Mouse (Mus musculus): ENCODE results near the gene Rbms3. TPM values are rescaled to one million over a fixed set of nuclear protein-coding genes. Genes with fewer than 3 reads are reported as not detected.
A peak's percentile ranks its signal among the peaks of the same experiment; 100 is the strongest.

Rbms3 gene
- polyA plus RNA-seq, 1 experiment from 2014 or later, result 127 TPM

DNA sequence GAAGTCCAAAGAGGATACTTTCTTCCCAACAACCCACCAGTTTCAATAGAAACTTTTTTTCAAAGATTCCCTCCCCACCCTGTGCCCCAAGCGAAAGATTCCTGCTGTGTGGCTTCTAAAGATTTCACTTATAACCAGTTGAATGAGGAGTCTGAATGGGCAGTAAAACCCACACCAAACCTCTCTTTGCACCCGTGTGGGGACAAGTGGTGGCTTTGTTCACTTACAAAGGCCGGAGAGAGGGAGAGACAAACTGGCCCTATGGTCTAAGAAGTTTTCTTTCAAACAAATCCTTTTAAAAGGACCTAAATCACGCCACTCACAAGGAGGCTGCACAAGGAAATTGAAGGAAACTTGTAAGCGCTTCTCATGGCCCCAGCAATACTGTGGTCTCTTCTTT is 268.3 kb downstream of the Rbms3 start:
- WGBS, result 10% methylated on average over 5 of the region's 5 CpGs
- Histone ChIP-seq H3K27me3 (peaks cover 8% of the 10 kb centered on the region), H3K9me3 (no peaks in the 10 kb centered on the region), H3K9ac (no peak overlapping the region), H3K36me3 (no peaks in the 10 kb centered on the region), H3K27ac (replicated peaks) (no peak overlapping the region), H3K4me3 (no peak overlapping the region), H3K4me2 (no peak overlapping the region), H3K4me1 (replicated peaks) (peaks cover 39% of the 10 kb centered on the region)
- 0 out of 2 replicates have a peak, but pooled peaks have one; percentile 18 for ATAC-seq (ENCODE audit: low read depth)

DNA sequence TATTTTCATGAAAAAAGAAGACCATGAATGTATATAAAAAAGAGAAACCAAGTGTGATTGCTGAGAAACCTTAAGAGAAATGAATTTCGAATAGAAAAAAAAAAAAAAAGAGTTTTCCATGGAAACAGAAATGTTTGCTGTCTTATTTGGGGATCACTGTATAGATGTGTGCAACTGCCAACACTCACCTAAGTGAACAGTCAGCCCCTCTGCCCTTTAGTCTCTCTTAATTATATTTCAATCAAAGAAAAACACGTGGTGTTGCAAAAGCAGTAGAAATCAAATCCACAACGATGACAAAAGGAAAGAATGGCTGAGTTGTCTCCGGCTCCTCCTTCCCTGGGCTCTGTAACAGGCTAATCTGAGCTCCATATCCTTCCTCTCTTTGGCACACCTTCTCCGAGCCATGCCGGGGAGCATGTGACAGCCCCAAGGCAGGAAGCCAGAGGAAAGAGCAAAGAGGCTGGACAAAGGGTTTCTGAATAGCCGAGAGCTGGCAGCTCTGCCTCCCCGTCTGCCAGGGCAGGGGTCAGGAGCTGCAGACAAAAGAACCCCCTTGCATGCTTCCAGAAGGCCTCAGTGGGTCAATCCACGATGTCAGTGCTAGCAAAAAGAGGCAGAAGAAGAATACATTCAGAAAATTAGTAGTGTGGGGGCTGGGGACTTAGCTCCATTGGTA is 272.8 kb downstream of the Rbms3 start:
- Histone ChIP-seq H3K4me1 (replicated peaks) (peaks cover 19% of the 10 kb centered on the region), H3K9ac (0 out of 2 replicates have a peak overlapping the region, but pooled peaks have one; percentile 14), H3K27ac (replicated peaks) (no peak overlapping the region), H3K9me3 (no peaks in the 10 kb centered on the region), H3K4me3 (no peak overlapping the region), H3K27me3 (peaks cover 5% of the 10 kb centered on the region; the same call in 1 of the 2 replicates), H3K4me2 (no peak overlapping the region), H3K36me3 (no peaks in the 10 kb centered on the region)
- peak; percentile 89 for ATAC-seq (ENCODE audit: low read depth)
- 9% methylated on average over 9 of the region's 9 CpGs for WGBS

DNA sequence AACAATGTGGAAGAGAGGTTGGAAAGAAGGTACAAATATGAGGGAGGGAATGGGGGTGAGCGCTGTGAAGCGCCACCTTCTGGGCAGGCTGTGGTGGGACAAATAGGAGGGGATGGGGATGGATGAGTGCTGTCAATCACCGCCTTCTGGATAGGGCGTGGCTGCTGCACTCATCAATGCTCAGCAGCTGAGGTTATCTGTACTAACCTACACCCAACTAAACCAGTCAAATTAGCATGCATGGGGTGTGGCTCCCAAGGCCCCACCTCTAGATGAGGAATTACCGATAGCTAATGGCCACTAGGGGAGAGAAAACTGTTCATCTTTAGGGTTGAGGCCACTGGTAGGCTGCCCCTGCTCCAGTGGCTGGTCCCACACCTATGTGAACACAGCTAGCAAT is 274.2 kb downstream of the Rbms3 start:
- no peaks in the 10 kb centered on the region for H3K9me3 ChIP-seq
- no peak overlapping the region for H3K4me2 ChIP-seq
- ATAC-seq (ENCODE audit: low read depth), result no peak
- H3K9ac ChIP-seq, result no peak overlapping the region
- peaks cover 4% of the 10 kb centered on the region; the same call in 1 of the 2 replicates for H3K27me3 ChIP-seq
- no peak overlapping the region for H3K27ac ChIP-seq (replicated peaks)
- H3K4me1 ChIP-seq (replicated peaks), result peaks cover 12% of the 10 kb centered on the region
- 79% methylated on average over 5 of the region's 5 CpGs for WGBS
- H3K4me3 ChIP-seq, result no peak overlapping the region
- H3K36me3 ChIP-seq, result no peaks in the 10 kb centered on the region

DNA sequence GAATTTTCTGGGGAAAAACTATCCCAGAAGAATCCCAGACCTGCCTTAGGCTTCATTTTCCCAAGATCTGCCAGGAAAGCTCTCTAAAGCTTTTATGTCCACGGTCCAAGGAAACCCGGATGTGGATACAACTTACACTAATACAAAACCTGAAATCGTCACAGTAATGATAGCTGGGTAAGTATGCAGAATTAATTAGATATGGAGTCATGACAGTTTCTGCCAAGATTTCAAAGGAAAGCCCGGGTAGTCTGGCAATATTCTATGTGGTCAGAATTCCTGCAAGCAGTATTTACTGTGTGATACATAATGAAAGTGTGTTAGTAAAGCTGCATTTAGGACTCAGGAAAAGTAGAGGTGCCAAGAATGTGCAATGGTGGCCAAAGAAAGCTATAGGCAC is 287.4 kb downstream of the Rbms3 start:
- H3K9me3 ChIP-seq, result no peaks in the 10 kb centered on the region
- H3K27ac ChIP-seq (replicated peaks), result no peak overlapping the region
- no peak overlapping the region for H3K9ac ChIP-seq
- no peaks in the 10 kb centered on the region for H3K4me1 ChIP-seq (replicated peaks)
- ATAC-seq (ENCODE audit: low read depth), result no peak
- H3K4me3 ChIP-seq, result no peak overlapping the region
- WGBS, result 84% methylated on average over 4 of the region's 4 CpGs
- no peak overlapping the region for H3K4me2 ChIP-seq
- H3K27me3 ChIP-seq, result no peaks in the 10 kb centered on the region
- H3K36me3 ChIP-seq, result no peaks in the 10 kb centered on the region

DNA sequence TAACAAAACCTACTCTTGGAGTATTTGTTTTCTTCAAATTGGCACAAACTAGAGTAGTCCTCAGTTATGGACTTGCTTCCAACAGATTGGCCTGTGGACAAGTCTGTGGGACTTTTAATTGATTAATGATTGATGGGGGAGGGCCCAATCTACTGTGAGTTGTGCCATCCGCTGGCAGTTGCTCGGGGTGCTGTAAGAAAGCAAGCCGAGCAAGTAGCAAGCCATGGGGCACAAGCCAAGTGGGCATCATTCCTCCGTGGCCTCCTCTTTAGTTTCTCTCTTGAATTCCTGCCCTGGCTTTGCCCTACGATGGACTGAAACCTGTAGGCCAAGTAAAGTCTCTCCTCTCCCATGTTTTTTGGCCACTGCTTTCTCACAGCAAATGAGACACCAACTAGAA is 299.0 kb downstream of the Rbms3 start:
- Histone ChIP-seq H3K9ac (no peak overlapping the region), H3K27ac (replicated peaks) (no peak overlapping the region), H3K4me1 (replicated peaks) (no peaks in the 10 kb centered on the region), H3K9me3 (no peaks in the 10 kb centered on the region), H3K36me3 (no peaks in the 10 kb centered on the region), H3K4me3 (no peak overlapping the region), H3K4me2 (no peak overlapping the region), H3K27me3 (no peaks in the 10 kb centered on the region)
- WGBS, result 92% methylated on average over 5 of the region's 5 CpGs
- ATAC-seq (ENCODE audit: low read depth), result no peak

DNA sequence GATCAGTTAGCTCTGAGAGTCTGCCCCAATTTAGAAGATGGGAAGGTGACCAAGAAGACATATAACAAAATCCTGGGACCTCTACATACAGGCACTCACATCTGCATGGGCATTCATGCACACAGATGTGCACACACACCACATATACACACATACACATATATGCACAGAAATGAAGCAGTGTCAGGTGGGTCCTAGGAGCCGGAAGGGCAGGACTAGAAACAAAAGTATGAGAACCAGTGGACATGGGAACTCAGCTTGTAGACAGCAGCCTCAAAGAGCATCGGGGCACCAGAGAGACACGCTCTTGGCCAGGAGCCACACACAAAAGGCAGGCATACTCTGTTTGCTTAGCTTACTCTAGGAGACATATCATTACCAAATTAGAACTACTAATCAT is 310.4 kb downstream of the Rbms3 start:
- Histone ChIP-seq H3K4me3 (no peak overlapping the region), H3K36me3 (no peaks in the 10 kb centered on the region), H3K4me1 (replicated peaks) (peaks cover 3% of the 10 kb centered on the region; the same call in 1 of the 2 replicates), H3K4me2 (no peak overlapping the region), H3K9ac (no peak overlapping the region), H3K27me3 (no peaks in the 10 kb centered on the region), H3K27ac (replicated peaks) (no peak overlapping the region), H3K9me3 (no peaks in the 10 kb centered on the region)
- no peak for ATAC-seq (ENCODE audit: low read depth)
- WGBS, result 88% methylated on average over 3 of the region's 3 CpGs

DNA sequence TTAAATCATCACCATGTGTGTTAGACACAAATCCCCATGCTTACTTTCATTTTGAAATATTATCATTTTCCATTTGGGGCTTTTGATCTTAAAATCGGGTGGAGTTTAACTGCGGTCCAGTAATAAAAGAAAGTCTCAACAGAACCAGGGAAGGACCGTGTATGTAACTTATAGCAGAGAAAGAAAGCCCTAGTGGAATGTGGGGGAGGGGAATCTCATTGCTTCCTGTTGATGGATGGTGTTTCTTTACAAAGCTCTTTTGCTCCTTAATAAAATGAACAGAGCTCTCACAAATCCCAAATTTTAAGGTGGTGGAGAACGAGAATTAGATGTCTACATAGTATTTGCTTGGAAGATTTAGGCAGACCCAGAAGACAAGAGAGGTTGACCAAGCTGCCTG is 311.3 kb downstream of the Rbms3 start:
- Histone ChIP-seq H3K9me3 (no peaks in the 10 kb centered on the region), H3K36me3 (no peaks in the 10 kb centered on the region), H3K4me3 (no peak overlapping the region), H3K4me1 (replicated peaks) (peaks cover 3% of the 10 kb centered on the region; the same call in 1 of the 2 replicates), H3K9ac (no peak overlapping the region), H3K4me2 (no peak overlapping the region), H3K27me3 (no peaks in the 10 kb centered on the region), H3K27ac (replicated peaks) (no peak overlapping the region)
- WGBS, result 47% methylated on average over 4 of the region's 4 CpGs
- no peak for ATAC-seq (ENCODE audit: low read depth)

DNA sequence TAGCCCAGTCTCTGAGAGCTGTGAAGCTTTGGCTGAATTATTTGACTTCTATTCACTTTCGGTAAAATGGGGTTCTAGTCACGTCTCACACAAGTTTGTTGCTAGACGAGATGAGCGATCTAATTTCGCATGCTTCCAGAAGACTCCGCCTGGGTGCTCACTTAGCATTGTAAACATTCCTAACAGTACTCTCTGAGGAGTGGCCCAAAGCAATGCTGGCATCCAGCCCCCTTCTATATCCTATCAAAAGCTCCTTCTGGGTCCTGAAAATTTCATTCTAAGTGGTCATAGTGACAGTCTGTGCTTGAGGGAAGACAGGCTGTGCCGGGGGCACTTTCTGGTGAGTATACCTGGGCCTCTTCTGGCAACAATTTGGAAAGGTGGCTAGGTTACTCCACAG is 312.5 kb downstream of the Rbms3 start:
- peaks cover 3% of the 10 kb centered on the region; the same call in 1 of the 2 replicates for H3K4me1 ChIP-seq (replicated peaks)
- H3K4me2 ChIP-seq, result no peak overlapping the region
- H3K27me3 ChIP-seq, result no peaks in the 10 kb centered on the region
- no peak overlapping the region for H3K4me3 ChIP-seq
- H3K9ac ChIP-seq, result no peak overlapping the region
- ATAC-seq (ENCODE audit: low read depth), result no peak
- H3K9me3 ChIP-seq, result no peaks in the 10 kb centered on the region
- 93% methylated on average over 7 of the region's 7 CpGs for WGBS
- no peak overlapping the region for H3K27ac ChIP-seq (replicated peaks)
- H3K36me3 ChIP-seq, result no peaks in the 10 kb centered on the region

DNA sequence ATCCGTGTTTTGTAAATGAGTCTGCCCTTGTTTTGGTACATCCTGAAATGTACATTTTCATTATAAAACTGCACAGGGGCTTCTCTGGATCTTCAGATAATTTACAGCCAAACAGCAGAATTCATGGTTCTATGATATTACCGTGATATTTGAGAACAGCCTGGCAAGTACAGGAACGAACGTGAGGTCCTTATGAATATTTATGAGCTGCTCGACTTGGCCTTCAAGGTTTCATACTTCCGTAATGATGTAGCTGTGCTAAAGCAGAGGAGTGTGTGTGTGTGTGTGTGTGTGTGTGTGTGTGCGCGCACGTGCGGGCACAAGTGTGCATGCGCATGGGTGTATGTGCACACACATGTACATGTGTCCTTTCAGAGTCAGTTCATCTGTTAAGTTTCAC is 316.1 kb downstream of the Rbms3 start:
- Histone ChIP-seq H3K9me3 (peaks cover 4% of the 10 kb centered on the region), H3K4me1 (replicated peaks) (peaks cover 2% of the 10 kb centered on the region; the same call in 1 of the 2 replicates), H3K4me2 (no peak overlapping the region), H3K36me3 (no peaks in the 10 kb centered on the region), H3K27me3 (no peaks in the 10 kb centered on the region), H3K9ac (no peak overlapping the region), H3K4me3 (no peak overlapping the region), H3K27ac (replicated peaks) (0 out of 2 replicates have a peak overlapping the region, but pooled peaks have one; percentile 18)
- ATAC-seq (ENCODE audit: low read depth), result no peak
- 74% methylated on average over 11 of the region's 11 CpGs for WGBS

DNA sequence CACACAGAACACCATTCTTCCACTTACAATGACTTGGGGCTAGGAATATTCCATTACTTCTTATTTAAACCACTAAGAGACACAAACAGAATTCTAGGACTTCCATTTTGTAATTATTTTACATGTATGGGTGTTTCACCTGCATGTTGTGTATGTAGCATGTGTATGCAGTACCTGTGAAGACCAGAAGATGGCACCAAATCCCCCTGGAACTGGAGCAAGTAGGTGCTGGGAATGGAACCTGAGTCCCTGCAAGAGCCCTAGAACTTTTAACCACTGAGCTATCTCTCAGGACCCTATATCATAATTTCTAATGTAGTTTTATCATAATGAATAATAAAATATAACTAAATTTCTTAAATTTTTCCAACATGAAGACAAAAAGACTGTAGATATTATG is 319.9 kb downstream of the Rbms3 start:
- no peaks in the 10 kb centered on the region for H3K36me3 ChIP-seq
- H3K9me3 ChIP-seq, result peaks cover 4% of the 10 kb centered on the region
- no peak overlapping the region for H3K27ac ChIP-seq (replicated peaks)
- H3K9ac ChIP-seq, result no peak overlapping the region
- no peak overlapping the region for H3K4me3 ChIP-seq
- H3K4me2 ChIP-seq, result no peak overlapping the region
- no peaks in the 10 kb centered on the region for H3K27me3 ChIP-seq
- no peaks in the 10 kb centered on the region for H3K4me1 ChIP-seq (replicated peaks)
- no peak for ATAC-seq (ENCODE audit: low read depth)

DNA sequence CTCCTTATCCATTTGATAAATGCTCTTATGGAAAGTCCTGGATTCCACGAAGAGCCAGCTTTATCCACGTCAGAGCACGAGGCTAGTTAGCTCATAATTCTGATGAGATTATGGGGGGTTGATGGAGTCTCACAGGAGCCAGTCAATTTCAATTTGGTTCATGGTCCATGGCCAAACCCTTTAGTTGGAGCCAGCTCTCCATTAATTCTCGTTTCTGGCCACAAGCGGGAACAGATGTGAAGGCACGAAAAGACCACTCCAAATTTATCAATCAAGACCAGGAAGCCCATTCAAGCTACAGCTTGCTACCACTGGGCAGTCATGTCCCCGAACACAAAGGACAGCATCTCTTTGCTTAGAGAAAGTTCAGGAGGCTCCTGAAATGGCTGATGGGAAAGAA is 330.7 kb downstream of the Rbms3 start:
- H3K27me3 ChIP-seq, result no peaks in the 10 kb centered on the region
- H3K4me1 ChIP-seq (replicated peaks), result peaks cover 3% of the 10 kb centered on the region; the same call in 1 of the 2 replicates
- H3K9ac ChIP-seq, result no peak overlapping the region
- no peaks in the 10 kb centered on the region for H3K9me3 ChIP-seq
- no peak for ATAC-seq (ENCODE audit: low read depth)
- H3K4me3 ChIP-seq, result no peak overlapping the region
- WGBS, result 65% methylated on average over 7 of the region's 7 CpGs
- H3K36me3 ChIP-seq, result no peaks in the 10 kb centered on the region
- no peak overlapping the region for H3K27ac ChIP-seq (replicated peaks)
- no peak overlapping the region for H3K4me2 ChIP-seq

DNA sequence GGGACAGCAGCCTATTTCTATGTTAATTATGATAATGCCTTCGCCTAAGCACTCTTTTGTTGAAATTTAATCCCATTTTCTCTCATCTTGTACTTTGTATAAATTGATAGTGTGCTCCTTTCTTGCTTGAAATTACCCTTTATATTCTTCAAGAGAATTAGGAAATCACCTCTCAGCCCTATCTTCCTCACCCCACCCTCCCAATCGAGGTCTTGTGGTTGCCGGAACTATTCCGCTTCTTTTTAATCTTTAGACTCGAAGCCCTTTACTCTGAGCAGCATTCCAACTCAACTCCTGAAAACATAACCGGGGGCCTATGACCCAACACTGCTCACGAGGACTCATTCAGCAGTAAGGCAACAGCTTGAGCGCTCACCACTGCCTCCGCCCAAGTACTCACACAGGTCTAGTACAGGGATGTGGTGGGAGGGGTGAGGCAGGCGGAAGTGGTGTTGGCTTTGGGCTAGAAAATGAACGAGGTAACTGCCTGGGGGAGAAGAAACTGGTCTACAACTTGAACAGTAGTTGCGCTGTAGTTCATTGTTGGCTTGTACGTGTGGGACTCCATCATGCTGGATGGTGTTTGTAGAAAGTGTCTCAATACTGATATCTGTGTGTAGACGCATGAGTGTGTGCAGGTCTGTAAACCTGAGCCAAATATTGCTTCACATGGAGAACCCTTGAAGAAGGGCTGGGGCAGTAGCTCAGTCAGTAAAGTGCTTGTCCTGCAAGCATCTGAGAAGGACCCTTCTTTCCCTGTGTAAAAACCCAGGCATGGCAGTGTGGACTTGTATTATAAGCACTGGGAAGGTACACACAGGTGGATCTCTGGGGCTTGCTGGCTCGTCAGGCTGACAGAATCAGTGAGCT is 331.8 kb downstream of the Rbms3 start:
- ATAC-seq (ENCODE audit: low read depth), result no peak
- Histone ChIP-seq H3K4me1 (replicated peaks) (peaks cover 3% of the 10 kb centered on the region; the same call in 1 of the 2 replicates), H3K9ac (no peak overlapping the region), H3K4me2 (no peak overlapping the region), H3K36me3 (no peaks in the 10 kb centered on the region), H3K4me3 (no peak overlapping the region), H3K27me3 (no peaks in the 10 kb centered on the region), H3K9me3 (no peaks in the 10 kb centered on the region), H3K27ac (replicated peaks) (peak overlapping the region; percentile 13; the same call in 1 of the 2 replicates)
- WGBS, result 49% methylated on average over 15 of the region's 15 CpGs
